Mouse (Mus musculus) inflammation-experienced regulatory T-cells, adult 6 months (primary cell): ENCODE measurements around the gene Usp49. TPM values are rescaled to one million over a fixed set of nuclear protein-coding genes. Genes with fewer than 3 reads are reported as not detected.

Experiments used
- polyA plus RNA-seq, 3 experiments: library from polyadenylated mRNA; unstranded; fragments of 100-300 nt; shearing (Covaris generic); gene quantifications; one replicate each; pipeline ENCODE4 v1.2.1; 2017

The Usp49 gene
- polyA plus RNA-seq, 3 experiments from 2014 or later: 0.58 to 0.97 (median 0.70) TPM

Other genes starting within 250 kb of the Usp49 start
- 1 to 10 TPM in 2 of 3 experiments, under 1 TPM in 1; 0.29 to 1.8 (median 1.1) TPM for gene Guca1b, start 245.3 kb upstream of the Usp49 start, polyA plus RNA-seq
- not detected for gene Guca1a, start 230.1 kb upstream of the Usp49 start, polyA plus RNA-seq
- not detected for gene AI661453, start 194.1 kb upstream of the Usp49 start, polyA plus RNA-seq
- gene 1700001C19Rik, start 193.3 kb upstream of the Usp49 start, polyA plus RNA-seq: not detected
- gene Taf8, start 128.4 kb upstream of the Usp49 start, polyA plus RNA-seq: 10 to 100 TPM; 56.9 to 80.8 (median 70.0) TPM
- 100 to 1,000 TPM; 124 to 141 (median 130) TPM for gene Ccnd3, start 125.6 kb upstream of the Usp49 start, polyA plus RNA-seq
- 10 to 100 TPM in 2 of 3 experiments, 1 to 10 TPM in 1; 9.1 to 12.3 (median 11.6) TPM for gene Bysl, start 19.2 kb upstream of the Usp49 start, polyA plus RNA-seq
- 10 to 100 TPM; 27.6 to 32.3 (median 28.1) TPM for gene Med20, start 19.1 kb upstream of the Usp49 start, polyA plus RNA-seq
- under 1 TPM in 2 of 3 experiments, not detected in 1; 0.68 to 0.79 TPM for gene Gm20517, start 19.1 kb upstream of the Usp49 start, polyA plus RNA-seq
- gene Tomm6, start 57.7 kb downstream of the Usp49 start, polyA plus RNA-seq: 100 to 1,000 TPM; 299 to 411 (median 338) TPM
- not detected for gene Frs3, start 58.3 kb downstream of the Usp49 start, polyA plus RNA-seq
- gene Gm21981, start 63.8 kb downstream of the Usp49 start, polyA plus RNA-seq: not detected
- gene Prickle4, start 64.0 kb downstream of the Usp49 start, polyA plus RNA-seq: not detected
- gene Pgc, start 96.2 kb downstream of the Usp49 start, polyA plus RNA-seq: not detected
- 10 to 100 TPM in 1 of 3 experiments, 1 to 10 TPM in 2; 5.6 to 10.6 (median 6.5) TPM for gene Tfeb, start 106.3 kb downstream of the Usp49 start, polyA plus RNA-seq
- gene Mdfi, start 204.0 kb downstream of the Usp49 start, polyA plus RNA-seq: not detected